Mouse (Mus musculus): ENCODE measurements around the gene Mcm2. TPM values are rescaled to one million over a fixed set of nuclear protein-coding genes. Genes with fewer than 3 reads are reported as not detected.

Mcm2 gene
- total and polyA plus RNA-seq, 3 experiments, result 130 to 148 (median 148) TPM

DNA sequence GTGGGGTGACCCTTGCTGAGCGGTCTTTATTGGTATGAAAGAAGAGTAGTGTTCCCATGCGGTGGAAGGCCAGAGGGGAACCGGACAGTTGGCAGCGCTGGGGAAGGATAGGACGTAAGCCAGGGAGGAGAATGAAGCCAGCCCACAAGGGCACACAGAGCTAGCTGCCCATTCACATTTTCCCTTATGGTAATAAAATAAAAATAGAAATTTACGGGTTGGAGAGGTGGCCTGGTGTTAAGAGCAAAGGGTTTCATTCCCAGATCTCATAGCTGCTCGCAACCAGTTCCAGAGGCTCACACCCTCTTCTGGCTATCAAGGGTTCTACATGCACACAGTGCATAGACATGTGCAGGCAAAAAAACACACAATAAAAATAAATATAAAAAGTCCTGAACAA, 48.5 kb downstream of the Mcm2 start:
- Histone ChIP-seq H3K9me3 (replicated peaks; ENCODE audit: low read length) (peaks cover 5% of the 10 kb centered on the region), H3K27ac (ENCODE audit: insufficient read depth, low read depth) (no peak overlapping the region), H3K79me2 (replicated peaks; ENCODE audit: control insufficient read depth, extremely low read depth, insufficient read depth, poor library complexity, severe bottlenecking) (no peaks in the 10 kb centered on the region), H3K4me3 (replicated peaks in 1 of 3; ENCODE audit: low read depth in 2 of 3, low read length in 2 of 3, poor library complexity in 1 of 3) (no peak overlapping the region), H3K4me2 (ENCODE audit: insufficient read depth, low read depth, poor library complexity, severe bottlenecking) (no peak overlapping the region), H3K27me3 (replicated peaks) (no peaks in the 10 kb centered on the region), H3K9ac (ENCODE audit: insufficient read depth, low read depth) (no peak overlapping the region), H3K36me3 (replicated peaks in 1 of 2; ENCODE audit: control insufficient read depth in 1 of 2, insufficient read depth in 1 of 2, low read length in 1 of 2) (no peaks in the 10 kb centered on the region), H3K4me1 (ENCODE audit: control insufficient read depth in 1 of 2, insufficient read depth in 2 of 2) (peaks cover 4 to 12% of the 10 kb centered on the region in 2 experiments; a peak in 3 of 4 replicates)
- dilution Hi-C loops (cut with MboI; ENCODE audit: extremely low pct_ligation_motif_present, extremely low pct_unique_long_range_greater_than_20kb, low sequenced_read_pairs), result no loop called here
- DNase-seq (ENCODE audit: extremely low read depth), result no peak
- TF ChIP-seq CTCF (conservative IDR thresholded peaks at IDR 0.05 in 1 of 2, IDR thresholded peaks at IDR 0.05 in 1 of 2; ENCODE audit: low read depth in 2 of 2, low read length in 2 of 2), result peak in 1 of 2 experiments; percentile 44; a peak in 2 of 4 replicates
- peak; percentile 39 for TF ChIP-seq SMC3 (IDR thresholded peaks at IDR 0.05; ENCODE audit: low read depth, low read length)
- TF ChIP-seq JUN (IDR thresholded peaks at IDR 0.05; ENCODE audit: insufficient read depth, low read depth, low read length), result no peak
- TF ChIP-seq CHD2 (IDR thresholded peaks at IDR 0.05; ENCODE audit: low read length), result no peak
- peak; percentile 20 for TF ChIP-seq RAD21 (IDR thresholded peaks at IDR 0.05; ENCODE audit: low read depth, low read length)
- in situ Hi-C loops (cut with MboI; ENCODE audit: low pct_ligation_motif_present, low pct_unique_long_range_greater_than_20kb, low sequenced_read_pairs), result no loop called here

DNA sequence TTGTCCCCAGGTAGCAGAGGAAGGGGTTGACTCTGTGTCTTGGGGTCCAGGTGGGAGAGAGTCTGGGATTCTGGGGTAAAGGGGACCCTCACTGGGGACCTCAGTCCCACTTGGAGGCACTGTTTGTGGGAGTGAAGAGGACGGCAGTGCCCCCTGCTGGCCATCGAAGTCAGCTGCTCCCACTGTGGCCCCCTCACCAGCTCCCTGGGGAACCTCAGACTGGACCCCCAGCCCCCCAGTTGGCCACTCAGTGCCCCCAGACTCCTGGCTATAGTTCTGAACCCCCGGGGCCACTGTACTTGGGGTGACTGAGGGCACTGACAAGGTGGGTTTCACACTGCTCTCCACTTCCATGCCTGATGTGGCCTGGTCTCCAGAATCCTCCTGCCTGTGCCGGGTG, 49.3 kb downstream of the Mcm2 start:
- Histone ChIP-seq H3K79me2 (replicated peaks; ENCODE audit: control insufficient read depth, extremely low read depth, insufficient read depth, poor library complexity, severe bottlenecking) (no peaks in the 10 kb centered on the region), H3K9ac (ENCODE audit: insufficient read depth, low read depth) (no peak overlapping the region), H3K4me1 (ENCODE audit: control insufficient read depth in 1 of 2, insufficient read depth in 2 of 2) (peaks cover 4 to 12% of the 10 kb centered on the region in 2 experiments; a peak in 3 of 4 replicates), H3K9me3 (replicated peaks; ENCODE audit: low read length) (peaks cover 5% of the 10 kb centered on the region), H3K27ac (ENCODE audit: insufficient read depth, low read depth) (no peak overlapping the region), H3K27me3 (replicated peaks) (no peaks in the 10 kb centered on the region), H3K4me3 (replicated peaks in 1 of 3; ENCODE audit: low read depth in 2 of 3, low read length in 2 of 3, poor library complexity in 1 of 3) (no peak overlapping the region), H3K4me2 (ENCODE audit: insufficient read depth, low read depth, poor library complexity, severe bottlenecking) (no peak overlapping the region), H3K36me3 (replicated peaks in 1 of 2; ENCODE audit: control insufficient read depth in 1 of 2, insufficient read depth in 1 of 2, low read length in 1 of 2) (no peaks in the 10 kb centered on the region)
- in situ Hi-C loops (cut with MboI; ENCODE audit: low pct_ligation_motif_present, low pct_unique_long_range_greater_than_20kb, low sequenced_read_pairs) (loop anchor here (5.0 kb wide), 1 partner anchor 287 kb away; no protein-coding TSS in a partner anchor), dilution Hi-C loops (cut with MboI; ENCODE audit: extremely low pct_ligation_motif_present, extremely low pct_unique_long_range_greater_than_20kb, low sequenced_read_pairs) (no loop called here)
- DNase-seq (ENCODE audit: extremely low read depth), result no peak
- TF ChIP-seq RAD21 (IDR thresholded peaks at IDR 0.05; ENCODE audit: low read depth, low read length), result peak; percentile 72
- TF ChIP-seq UBTF (IDR thresholded peaks at IDR 0.05; ENCODE audit: low read depth, low read length), result no peak
- peak; percentile 79 for TF ChIP-seq SMC3 (IDR thresholded peaks at IDR 0.05; ENCODE audit: low read depth, low read length)
- no peak for TF ChIP-seq HCFC1 (IDR thresholded peaks at IDR 0.05; ENCODE audit: low read depth, low read length)
- TF ChIP-seq CTCF (conservative IDR thresholded peaks at IDR 0.05 in 1 of 2, IDR thresholded peaks at IDR 0.05 in 1 of 2; ENCODE audit: low read depth in 2 of 2, low read length in 2 of 2), result peak; percentile 39 to 76; a peak in 3 of 4 replicates
- 0 out of 2 replicates have a peak, but pooled peaks have one; percentile 23 for TF ChIP-seq MAZ (IDR thresholded peaks at IDR 0.05; ENCODE audit: low read depth, low read length)
- peak; percentile 42; the same call in 1 of the 2 replicates for TF ChIP-seq ZC3H11A (IDR thresholded peaks at IDR 0.05; ENCODE audit: low read depth, low read length)

- peaks cover 3% of the 10 kb centered on the region for H3K27me3 ChIP-seq (replicated peaks)
- H3K4me3 ChIP-seq (replicated peaks in 1 of 3; ENCODE audit: low read depth in 2 of 3, low read length in 2 of 3, poor library complexity in 1 of 3), result no peak overlapping the region
- no peaks in the 10 kb centered on the region for H3K36me3 ChIP-seq (replicated peaks in 1 of 2; ENCODE audit: control insufficient read depth in 1 of 2, insufficient read depth in 1 of 2, low read length in 1 of 2)
- DNase-seq (ENCODE audit: extremely low read depth), result no peak
- no peak overlapping the region for H3K9ac ChIP-seq (ENCODE audit: insufficient read depth, low read depth)
- TF ChIP-seq TCF12 (IDR thresholded peaks at IDR 0.05; ENCODE audit: low read depth, low read length) (no peak), MEF2A (IDR thresholded peaks at IDR 0.05; ENCODE audit: borderline replicate concordance, low read depth, low read length) (no peak), PAX5 (IDR thresholded peaks at IDR 0.05; ENCODE audit: low read length) (no peak), ELF1 (IDR thresholded peaks at IDR 0.05; ENCODE audit: low read depth, low read length) (no peak), BHLHE40 (IDR thresholded peaks at IDR 0.05; ENCODE audit: low read depth, low read length) (no peak), ZKSCAN1 (IDR thresholded peaks at IDR 0.05; ENCODE audit: borderline replicate concordance, low read depth, low read length) (no peak), MXI1 (IDR thresholded peaks at IDR 0.05; ENCODE audit: low read depth, low read length) (no peak), CTCF (conservative IDR thresholded peaks at IDR 0.05 in 1 of 2, IDR thresholded peaks at IDR 0.05 in 1 of 2; ENCODE audit: low read depth in 2 of 2, low read length in 2 of 2) (no peak), USF1 (IDR thresholded peaks at IDR 0.05; ENCODE audit: low read depth, low read length) (no peak), NELFE (IDR thresholded peaks at IDR 0.05; ENCODE audit: low read depth, low read length) (no peak), ZC3H11A (IDR thresholded peaks at IDR 0.05; ENCODE audit: low read depth, low read length) (no peak), NRF1 (IDR thresholded peaks at IDR 0.05; ENCODE audit: low read depth, low read length) (no peak), CHD1 (IDR thresholded peaks at IDR 0.05; ENCODE audit: low read depth, low read length) (no peak)
- in situ Hi-C loops (cut with MboI; ENCODE audit: low pct_ligation_motif_present, low pct_unique_long_range_greater_than_20kb, low sequenced_read_pairs), result loop anchor here (5.0 kb wide), 1 partner anchor 285 kb away; no protein-coding TSS in a partner anchor
- H3K4me1 ChIP-seq (ENCODE audit: control insufficient read depth in 1 of 2, insufficient read depth in 2 of 2), result peaks cover 13 to 18% of the 10 kb centered on the region in 2 experiments; a peak in 3 of 4 replicates
- H3K79me2 ChIP-seq (replicated peaks; ENCODE audit: control insufficient read depth, extremely low read depth, insufficient read depth, poor library complexity, severe bottlenecking), result no peaks in the 10 kb centered on the region
- no peak overlapping the region for H3K4me2 ChIP-seq (ENCODE audit: insufficient read depth, low read depth, poor library complexity, severe bottlenecking)
- dilution Hi-C loops (cut with MboI; ENCODE audit: extremely low pct_ligation_motif_present, extremely low pct_unique_long_range_greater_than_20kb, low sequenced_read_pairs), result no loop called here
- peaks cover 5% of the 10 kb centered on the region for H3K9me3 ChIP-seq (replicated peaks; ENCODE audit: low read length)
- no peak overlapping the region for H3K27ac ChIP-seq (ENCODE audit: insufficient read depth, low read depth)
Measured at GRCm38 (mm10) chr6:88847571-88847970, 51.0 kb downstream of the Mcm2 start.
